Mouse (Mus musculus) testis, adult 2 months (tissue): Measurements from ENCODE around the gene Clcn7.

Experiments used
- CTCF ChIP-seq: fragments of 200-500 bp; IDR thresholded peaks from 2 replicates; pipeline ENCODE4 v1.5.1; 2012; ENCODE audit warnings: low read depth, mild to moderate bottlenecking, inconsistent platforms, low read length, moderate library complexity; ENCODE audit not compliant: control insufficient read depth, insufficient read depth, insufficient replicate concordance
- POLR2A ChIP-seq: fragments of 200-500 bp; IDR thresholded peaks from 2 replicates; pipeline ENCODE4 v1.6.1; 2012; ENCODE audit warnings: low read depth, mild to moderate bottlenecking, inconsistent platforms, low read length, moderate library complexity; ENCODE audit not compliant: control insufficient read depth

DNA sequence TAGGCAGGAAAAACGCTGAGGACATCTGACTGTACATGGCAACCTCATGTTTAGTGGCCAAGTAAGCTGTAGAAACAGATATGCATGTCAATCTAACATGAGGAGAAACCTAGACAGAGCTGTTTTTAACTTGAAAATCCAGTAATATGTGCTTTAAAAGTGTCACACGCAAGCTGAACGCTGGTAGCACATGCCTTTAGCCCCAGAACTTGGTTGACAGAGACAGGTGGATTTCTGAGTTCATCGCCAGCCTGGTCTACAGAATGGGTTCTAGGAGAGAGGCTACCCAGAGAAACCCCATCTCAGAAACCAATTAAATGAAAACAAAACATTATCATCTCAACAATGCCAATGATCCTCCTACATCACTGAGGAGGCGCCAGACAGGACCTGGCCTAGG lies 22.0 kb upstream of the Clcn7 start:
- TF ChIP-seq CTCF, result no peak
- TF ChIP-seq POLR2A, result no peak
